Mouse (Mus musculus): Measurements from ENCODE around the gene Tekt1. TPM values are rescaled to one million over a fixed set of nuclear protein-coding genes. Genes with fewer than 3 reads are reported as not detected.

The Tekt1 gene
- total RNA-seq (2023): not detected

GRCm38 (mm10) chr11:72362347-72362741 lies at the start of gene Tekt1:
Gene Tekt1, minus strand, starts transcription at chr11:72362442.

GRCm38 (mm10) chr11:72411093-72411921 lies 49.1 kb upstream of the Tekt1 start, which contains the start of gene Smtnl2:
Gene Smtnl2, minus strand, starts transcription at chr11:72411713.

GRCm38 (mm10) chr11:72314151-72314895 lies 47.9 kb downstream of the Tekt1 start, which contains the start of gene Fbxo39:
Gene Fbxo39, plus strand, starts transcription at chr11:72314444.

GRCm38 (mm10) chr11:72301334-72301733 lies 60.9 kb downstream of the Tekt1 start, which contains the start of gene Xaf1:
Gene Xaf1, plus strand, starts transcription at chr11:72301629.

Other genes starting within 250 kb of the Tekt1 start
- gene Pitpnm3, start 226.7 kb downstream of the Tekt1 start, total RNA-seq (2023): not detected
- gene Gm43951, start 155.6 kb downstream of the Tekt1 start, total RNA-seq (2023): under 1 TPM; 0.52 to 0.92 TPM
- 1 to 10 TPM; 6.1 to 9.5 TPM for gene 4933427D14Rik, start 155.0 kb downstream of the Tekt1 start, total RNA-seq (2023)
- gene Txndc17, start 154.9 kb downstream of the Tekt1 start, total RNA-seq (2023): 10 to 100 TPM; 42.9 to 60.5 TPM
- 10 to 100 TPM; 16.1 to 17.5 TPM for gene Med31, start 146.8 kb downstream of the Tekt1 start, total RNA-seq (2023)
- gene Slc13a5, start 95.2 kb downstream of the Tekt1 start, total RNA-seq (2023): not detected
- gene Xaf1, start 60.8 kb downstream of the Tekt1 start, total RNA-seq (2023): 10 to 100 TPM; 54.0 to 67.0 TPM
- gene Fbxo39, start 48.0 kb downstream of the Tekt1 start, total RNA-seq (2023): under 1 TPM; 0.47 to 0.52 TPM
- gene Smtnl2, start 49.3 kb upstream of the Tekt1 start, total RNA-seq (2023): 1 to 10 TPM in 1 of 2 experiments, not detected in 1; 2.3 TPM
- gene Ggt6, start 73.1 kb upstream of the Tekt1 start, total RNA-seq (2023): not detected
- 10 to 100 TPM; 69.4 to 73.1 TPM for gene Mybbp1a, start 78.9 kb upstream of the Tekt1 start, total RNA-seq (2023)
- 1 to 10 TPM; 1.3 to 1.8 TPM for gene Spns2, start 127.5 kb upstream of the Tekt1 start, total RNA-seq (2023)
- 10 to 100 TPM; 12.3 to 12.6 TPM for gene Spns3, start 188.1 kb upstream of the Tekt1 start, total RNA-seq (2023)
- gene Ube2g1, start 244.8 kb upstream of the Tekt1 start, total RNA-seq (2023): 10 to 100 TPM; 29.9 to 30.1 TPM